Comparison of ENCODE assay signal across 22 mouse cellular contexts in the genomic region with DNA sequence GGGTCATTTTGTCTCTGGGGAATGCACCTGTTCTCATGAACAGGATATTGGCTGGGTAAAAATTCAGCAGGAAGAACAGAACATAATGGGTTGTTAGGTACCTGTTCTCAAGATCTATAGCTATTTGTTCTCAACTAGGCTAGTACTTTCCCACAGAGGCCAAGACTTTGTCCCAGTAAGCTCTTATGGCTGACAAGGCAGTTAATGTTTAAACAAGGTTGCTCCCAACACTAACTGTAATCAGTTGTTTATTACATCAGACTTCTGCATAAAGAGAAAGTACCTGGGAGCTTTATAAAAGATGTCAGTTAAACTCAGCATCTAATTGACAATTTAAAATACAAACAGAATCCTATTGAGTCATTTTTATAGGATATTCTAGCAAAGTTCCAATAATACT.
"Had no signal": no experiment of that assay in that cellular context is flagged by ENCODE, and none has a peak within 500 bp of the region (broad histone marks: within the 10 kb centered on the region; RNA-seq: fewer than 3 reads in every experiment).

No protein-coding gene starts in this region.

- H3K4me3 ChIP-seq: gastrocnemius, adult 2 months; heart, embryonic 10.5 days; heart, embryonic 12.5 days; hindbrain, embryonic 10.5 days; hindbrain, embryonic 12.5 days; limb, embryonic 13.5 days; limb, embryonic 15.5 days; liver, embryonic 12.5 days had no signal

- DNase-seq: gastrocnemius, adult 2 months; gastrocnemius, postnatal 10 days; gastrocnemius, postnatal 25 days; heart, adult 18-20 months; heart, postnatal 10 days; heart, postnatal 4 days; kidney, adult 11 months; layer of hippocampus, adult 9-11 months; layer of hippocampus, postnatal 36 days; left cerebral cortex, postnatal 4 days had no signal

- ATAC-seq: forebrain, embryonic 16.5 days; hindbrain, embryonic 16.5 days; inflammation-experienced regulatory T-cells, adult 6 months; liver, embryonic 12.5 days had no signal

- H3K4me2 ChIP-seq: heart, embryonic 12.5 days; hindbrain, embryonic 12.5 days; hindbrain, embryonic 14.5 days; limb, embryonic 13.5 days; limb, embryonic 15.5 days; liver, embryonic 12.5 days had no signal

- H3K27me3 ChIP-seq: heart, embryonic 12.5 days; hindbrain, embryonic 12.5 days; limb, embryonic 13.5 days; limb, embryonic 15.5 days; liver, embryonic 12.5 days had no signal

- H3K9ac ChIP-seq: heart, embryonic 12.5 days; hindbrain, embryonic 12.5 days; hindbrain, embryonic 14.5 days; limb, embryonic 13.5 days; limb, embryonic 15.5 days; liver, embryonic 12.5 days; liver, embryonic 14.5 days had no signal

- H3K4me1 ChIP-seq: heart, embryonic 10.5 days; heart, embryonic 12.5 days; hindbrain, embryonic 10.5 days; hindbrain, embryonic 12.5 days; limb, embryonic 13.5 days; limb, embryonic 15.5 days; liver, embryonic 12.5 days had no signal

- H3K27ac ChIP-seq: gastrocnemius, adult 2 months; heart, embryonic 10.5 days; hindbrain, embryonic 10.5 days; hindbrain, embryonic 12.5 days; hindbrain, embryonic 14.5 days; limb, embryonic 13.5 days; limb, embryonic 15.5 days; liver, embryonic 12.5 days; liver, embryonic 14.5 days had no signal

- H3K9me3 ChIP-seq: heart, embryonic 10.5 days; heart, embryonic 12.5 days; hindbrain, embryonic 10.5 days; hindbrain, embryonic 12.5 days; limb, embryonic 13.5 days; limb, embryonic 15.5 days; liver, embryonic 12.5 days had no signal

- H3K36me3 ChIP-seq: heart, embryonic 10.5 days; heart, embryonic 12.5 days; hindbrain, embryonic 10.5 days; hindbrain, embryonic 12.5 days; limb, embryonic 13.5 days; limb, embryonic 15.5 days; liver, embryonic 12.5 days had no signal
